Mouse (Mus musculus) thymus, adult 2 months (tissue): ENCODE results near the gene Cad. TPM values are rescaled to one million over a fixed set of nuclear protein-coding genes. Genes with fewer than 3 reads are reported as not detected.

Experiments used
- DNase-seq: peaks from one replicate; pipeline ENCODE4 v3.0.0; 2021
- H3K27ac ChIP-seq: fragments of 200-500 bp; 2 replicates; pipeline ENCODE4 v1.5.1; 2012; ENCODE audit warnings: low read length, control low read depth; ENCODE audit not compliant: control insufficient read depth, insufficient read depth
- H3K27me3 ChIP-seq: fragments of 200-500 bp; 2 replicates; pipeline ENCODE4 v1.6.1; 2012; ENCODE audit warnings: mild to moderate bottlenecking, low read length, moderate library complexity, mixed read lengths; ENCODE audit not compliant: control insufficient read depth, insufficient read depth
- H3K36me3 ChIP-seq: fragments of 200-500 bp; 2 replicates; pipeline ENCODE4 v1.6.1; 2012; ENCODE audit warnings: mild to moderate bottlenecking, low read length, moderate library complexity; ENCODE audit not compliant: control insufficient read depth, insufficient read depth
- H3K4me1 ChIP-seq: fragments of 200-500 bp; replicated peaks from 2 replicates; pipeline ENCODE4 v1.6.1; 2012; ENCODE audit warnings: low read length; ENCODE audit not compliant: control insufficient read depth, insufficient read depth
- H3K4me3 ChIP-seq: fragments of 200-500 bp; 2 replicates; pipeline ENCODE4 v1.5.1; 2012; ENCODE audit warnings: mild to moderate bottlenecking, low read length, control low read depth, moderate library complexity; ENCODE audit not compliant: control insufficient read depth, insufficient read depth
- CTCF ChIP-seq: fragments of 200-500 bp; IDR thresholded peaks from 2 replicates; pipeline ENCODE4 v1.5.1; 2012; ENCODE audit warnings: mild to moderate bottlenecking, control low read depth, low read length, moderate library complexity, borderline replicate concordance; ENCODE audit not compliant: control insufficient read depth, poor library complexity, insufficient read depth; ENCODE audit errors: extremely low read depth
- POLR2A ChIP-seq: fragments of 200-500 bp; IDR thresholded peaks from 2 replicates; pipeline ENCODE4 v1.6.1; 2012; ENCODE audit warnings: mild to moderate bottlenecking, low read length, control low read depth, moderate library complexity; ENCODE audit not compliant: control insufficient read depth, poor library complexity, insufficient read depth; ENCODE audit errors: extremely low read depth
- WGBS: fragments of 180-500 bp; shearing (Covaris S2); methylation state at CpG from one replicate; pipeline ENCODE4 v1.1.7; 2018; 5-methylcytosine and 5-hydroxymethylcytosine counted together
- polyA plus RNA-seq: library from polyadenylated mRNA; depleted of rRNA; stranded (reverse); fragments of >200 nt; gene quantifications from 2 replicates; pipeline ENCODE4 v1.2.3, GENCODE M21; 2012

Gene Cad
- polyA plus RNA-seq, 1 experiment: 59.8 TPM

DNA sequence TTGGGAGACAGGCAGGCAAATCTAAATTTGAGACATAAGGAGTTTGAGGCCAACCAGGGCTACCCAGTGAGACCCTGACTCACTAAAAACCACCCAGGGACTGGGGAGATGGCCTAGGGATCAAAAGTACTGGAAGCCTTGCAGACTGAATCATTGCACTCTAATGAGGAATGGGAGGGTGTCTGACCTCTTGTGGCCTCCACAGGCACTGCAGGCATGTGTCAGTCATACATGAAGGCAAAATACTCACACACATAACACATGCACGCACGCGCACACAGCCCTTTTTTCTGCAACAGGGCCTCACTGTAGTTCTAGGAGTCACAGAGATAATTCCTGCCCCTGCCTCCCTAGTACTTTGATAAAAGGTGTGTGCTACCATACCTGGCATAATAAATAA lies 26.8 kb downstream of the Cad start:
- TF ChIP-seq POLR2A (no peak), CTCF (no peak)
- WGBS: 91% methylated on average over 3 of the region's 3 CpGs
- Histone ChIP-seq H3K4me3 (no peak overlapping the region), H3K27me3 (no peaks in the 10 kb centered on the region; the same call in 1 of the 2 replicates), H3K4me1 (no peaks in the 10 kb centered on the region), H3K36me3 (no peaks in the 10 kb centered on the region; the same call in 1 of the 2 replicates), H3K27ac (no peak overlapping the region)
- DNase-seq: peak; percentile 66

GRCm38 (mm10) chr5:31082355-31082754 lies 27.8 kb downstream of the Cad start:
- peak; percentile 59; the same call in 1 of the 2 replicates for TF ChIP-seq CTCF
- no peak for TF ChIP-seq POLR2A
- Histone ChIP-seq H3K27me3 (no peaks in the 10 kb centered on the region; the same call in 1 of the 2 replicates), H3K27ac (no peak overlapping the region), H3K36me3 (no peaks in the 10 kb centered on the region; the same call in 1 of the 2 replicates), H3K4me1 (no peaks in the 10 kb centered on the region), H3K4me3 (no peak overlapping the region)
- 15% methylated on average over 5 of the region's 5 CpGs for WGBS
- peak; percentile 73 for DNase-seq

GRCm38 (mm10) chr5:31082935-31083625 lies 28.5 kb downstream of the Cad start:
- Histone ChIP-seq H3K27me3 (no peaks in the 10 kb centered on the region; the same call in 1 of the 2 replicates), H3K4me3 (no peak overlapping the region), H3K4me1 (no peaks in the 10 kb centered on the region), H3K27ac (no peak overlapping the region), H3K36me3 (no peaks in the 10 kb centered on the region)
- no peak for DNase-seq
- 47% methylated on average over 12 of the region's 12 CpGs for WGBS
- no peak for TF ChIP-seq CTCF
- no peak for TF ChIP-seq POLR2A

DNA sequence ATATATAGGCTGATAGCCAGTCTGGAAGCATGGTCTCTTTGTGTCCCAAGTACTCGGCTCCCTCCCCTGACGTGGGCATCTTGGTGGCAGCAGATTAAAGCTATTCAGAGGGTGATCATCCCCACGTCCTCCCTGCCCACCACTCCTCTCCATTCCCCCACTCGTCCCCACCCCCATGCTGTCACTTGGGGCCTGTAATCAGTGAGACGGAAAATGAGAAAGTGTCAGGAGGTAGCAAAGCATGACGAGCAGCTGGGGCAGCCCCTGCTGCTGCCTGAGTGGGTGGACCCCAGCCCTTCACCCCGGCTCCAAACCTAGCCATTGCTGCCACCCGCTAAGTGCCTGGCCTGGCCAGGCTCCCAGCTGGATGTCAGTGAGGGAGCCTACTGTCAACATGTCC lies 29.4 kb downstream of the Cad start:
- no peak for DNase-seq
- H3K27ac ChIP-seq: no peak overlapping the region
- TF ChIP-seq CTCF: no peak
- no peak for TF ChIP-seq POLR2A
- no peaks in the 10 kb centered on the region; the same call in 1 of the 2 replicates for H3K27me3 ChIP-seq
- no peak overlapping the region for H3K4me3 ChIP-seq
- no peaks in the 10 kb centered on the region for H3K36me3 ChIP-seq
- H3K4me1 ChIP-seq: no peaks in the 10 kb centered on the region
- WGBS: 68% methylated on average over 8 of the region's 8 CpGs

- DNase-seq: no peak
- H3K27me3 ChIP-seq: peaks cover 1% of the 10 kb centered on the region; the same call in 1 of the 2 replicates
- H3K36me3 ChIP-seq: no peaks in the 10 kb centered on the region
- no peak for TF ChIP-seq POLR2A
- TF ChIP-seq CTCF: no peak
- H3K4me1 ChIP-seq: no peaks in the 10 kb centered on the region
- no peak overlapping the region for H3K27ac ChIP-seq
- no peak overlapping the region for H3K4me3 ChIP-seq
- WGBS: 58% methylated on average over 7 of the region's 7 CpGs
Observed at GRCm38 (mm10) chr5:31086606-31087005, 32.0 kb downstream of the Cad start.

GRCm38 (mm10) chr5:31087131-31087530 lies 32.6 kb downstream of the Cad start:
- Histone ChIP-seq H3K4me1 (no peaks in the 10 kb centered on the region), H3K36me3 (no peaks in the 10 kb centered on the region), H3K27ac (no peak overlapping the region), H3K4me3 (no peak overlapping the region), H3K27me3 (peaks cover 6% of the 10 kb centered on the region; the same call in 1 of the 2 replicates)
- WGBS: 86% methylated on average over 2 of the region's 2 CpGs
- no peak for DNase-seq
- TF ChIP-seq CTCF (no peak), POLR2A (no peak)
